Mouse (Mus musculus) kidney, postnatal 36 days (tissue): ENCODE data around the gene Polrmt.
"Not testable (repeated sequence)": the region's sequence is repeated elsewhere in the genome, so short reads cannot be mapped to it uniquely, and the experiment has no call there.

Experiments used
- DNase-seq, 2 experiments: peaks; one replicate each; pipeline ENCODE4 v3.0.0; 2021 to 2022; ENCODE audit warnings: mixed read lengths in 2 of 2

The Polrmt gene

DNA sequence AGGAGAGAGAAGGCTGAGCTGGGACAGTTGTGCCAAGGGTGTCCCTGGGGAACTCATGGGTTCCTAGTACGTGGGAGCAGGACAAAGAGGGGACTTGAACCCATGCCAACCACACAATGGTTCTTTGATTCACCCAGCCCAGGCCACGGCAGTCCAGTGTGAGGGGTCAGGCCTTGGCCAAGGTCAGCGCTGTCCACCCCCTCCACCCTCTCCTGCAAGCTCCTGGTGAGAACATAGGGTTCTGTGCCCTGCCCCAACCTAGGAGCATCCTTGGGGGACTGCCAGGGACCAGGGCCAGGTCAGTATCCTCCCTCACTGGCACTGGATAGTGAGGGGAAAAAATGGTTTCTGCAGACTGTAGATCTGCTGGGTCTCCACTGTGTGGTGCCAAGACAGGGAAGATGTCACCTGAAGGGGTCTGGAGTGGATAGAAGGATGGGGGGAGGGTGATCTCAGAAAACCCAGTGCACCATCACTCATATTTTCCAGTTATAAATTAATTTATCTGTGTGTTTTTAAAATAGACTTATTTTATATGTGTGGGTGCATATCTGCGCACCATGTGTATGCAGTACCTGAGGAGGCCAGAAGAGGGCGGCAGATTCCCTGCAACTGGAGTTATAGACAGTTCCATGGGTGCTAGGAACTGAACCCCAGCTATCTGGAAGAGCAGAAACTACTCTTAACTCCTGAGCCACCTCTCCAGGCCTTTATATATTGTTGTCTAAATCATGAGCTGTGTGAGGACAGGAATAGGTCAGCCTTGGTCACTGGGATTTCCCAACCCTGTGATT, 28.3 kb upstream of the Polrmt start:
- no peak for DNase-seq

DNA sequence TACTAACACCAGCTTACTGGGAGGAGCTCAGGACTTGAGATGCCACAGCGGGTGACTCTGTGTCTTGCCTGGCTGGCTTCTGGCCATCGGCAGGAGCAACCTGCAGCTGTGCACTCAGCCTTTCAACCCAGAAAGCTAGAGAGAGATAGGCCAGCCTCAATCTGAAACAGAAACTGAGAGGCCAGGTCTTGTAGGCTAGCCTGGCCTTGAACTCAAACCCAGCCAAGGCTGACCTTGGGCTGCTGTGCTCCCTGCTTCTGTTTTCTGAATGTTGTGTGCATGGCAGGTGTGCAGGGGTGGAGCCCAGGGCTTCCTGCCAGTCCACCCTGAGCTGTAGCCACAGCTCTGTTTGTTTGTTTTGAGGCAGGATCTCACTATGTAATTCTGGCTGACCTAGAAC, 26.8 kb upstream of the Polrmt start:
- DNase-seq = no peak

DNA sequence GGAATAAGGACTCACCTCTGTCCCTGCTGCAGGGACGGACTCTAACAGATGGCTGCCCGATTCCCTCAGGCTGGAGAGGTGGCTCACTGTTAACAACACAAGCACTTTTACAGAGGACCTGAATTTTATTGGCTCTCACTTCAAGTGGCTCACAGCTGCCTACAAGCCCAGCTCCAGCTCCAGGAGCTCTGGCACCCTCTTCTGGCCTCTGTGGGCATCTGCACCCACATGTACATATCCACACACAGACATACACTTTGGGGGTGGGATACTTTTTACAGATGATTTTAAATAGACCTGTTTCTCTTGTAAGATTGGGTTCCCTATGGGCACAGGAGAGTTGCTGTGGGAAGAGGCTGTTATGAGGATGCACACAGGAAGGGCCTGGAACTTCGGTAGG, 25.9 kb upstream of the Polrmt start:
- DNase-seq = no peak

DNA sequence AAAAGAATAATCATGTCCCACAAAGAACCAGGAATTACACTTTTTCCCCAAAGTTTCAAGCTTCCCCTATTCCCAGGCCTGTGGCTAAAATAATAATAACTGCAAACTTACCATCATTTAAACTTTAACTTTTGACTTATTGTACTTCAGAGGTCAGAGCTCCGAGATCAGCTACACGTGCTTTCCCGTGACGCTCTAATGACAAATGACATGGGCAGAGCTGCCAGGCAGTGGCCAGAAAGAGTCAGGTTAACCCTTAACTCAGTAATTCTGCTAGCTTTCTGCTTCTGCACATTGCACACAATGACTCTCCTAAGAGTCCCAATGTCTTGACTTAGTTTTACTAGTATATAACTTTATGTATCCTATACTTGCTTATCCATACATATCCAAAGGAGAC, 22.9 kb upstream of the Polrmt start:
- DNase-seq = peak; percentile 72 to 81

DNA sequence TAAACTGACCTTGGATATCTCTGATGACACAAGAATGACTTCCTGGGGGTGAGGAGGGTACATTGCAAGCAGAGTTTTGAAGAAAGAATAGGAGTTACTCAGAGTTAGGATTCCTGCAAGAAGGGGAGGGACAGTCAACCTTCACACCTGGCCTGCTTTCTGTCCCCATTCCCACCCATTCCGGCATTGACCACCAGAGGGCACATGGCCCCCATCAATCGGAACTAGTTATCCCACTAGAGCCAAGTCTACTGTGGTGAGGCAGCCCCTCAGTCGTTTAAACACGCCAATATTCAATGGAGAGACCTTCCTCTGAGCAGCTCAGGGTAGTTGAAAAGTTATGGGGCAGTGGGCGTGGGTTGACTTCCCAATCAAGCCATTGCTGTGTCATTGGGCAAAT, 22.0 kb upstream of the Polrmt start:
- DNase-seq = peak; percentile 82 to 89

DNA sequence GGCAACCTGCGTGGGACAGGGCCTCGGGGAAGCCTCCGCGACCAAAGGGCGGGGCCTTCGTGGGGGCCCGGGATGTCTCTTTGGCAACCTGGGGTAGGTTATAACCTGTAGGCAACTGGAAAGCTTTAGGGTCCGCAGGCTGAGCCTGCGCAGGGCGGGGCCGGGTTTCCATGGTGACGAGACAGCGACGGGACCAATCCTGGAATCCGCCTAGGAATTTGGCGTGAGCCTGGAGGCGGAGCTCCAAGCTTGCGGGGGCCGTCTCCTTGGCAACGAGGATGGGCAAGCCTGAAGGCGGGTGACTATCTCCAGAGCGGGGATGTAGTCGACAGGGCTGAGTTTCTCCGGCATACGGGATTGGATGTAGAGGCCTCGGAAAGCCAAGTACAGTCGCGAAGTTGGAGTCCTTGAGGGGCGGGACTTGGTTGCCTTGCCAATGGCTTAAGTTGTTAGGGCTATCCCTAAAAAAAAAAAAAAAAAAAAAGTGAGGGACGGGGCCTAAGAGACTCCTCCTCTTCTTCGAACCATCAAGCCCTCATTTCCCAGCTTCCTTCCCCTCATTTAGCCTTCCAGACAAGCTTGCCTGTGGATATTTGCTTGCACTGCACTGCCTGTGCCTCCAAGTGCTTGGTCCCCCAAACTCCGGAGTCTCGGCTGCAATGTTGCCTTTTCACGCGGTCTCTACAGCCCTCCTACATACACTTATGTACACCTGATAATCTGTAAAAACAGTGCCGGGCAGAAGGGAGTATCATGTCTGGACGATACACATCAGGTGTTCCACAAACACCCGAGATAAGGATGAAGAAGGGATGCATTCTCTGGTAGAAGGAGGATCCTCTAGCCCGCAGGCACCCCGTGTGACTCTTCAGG, 21.2 kb upstream of the Polrmt start:
- DNase-seq = peak; percentile 93 to 95

DNA sequence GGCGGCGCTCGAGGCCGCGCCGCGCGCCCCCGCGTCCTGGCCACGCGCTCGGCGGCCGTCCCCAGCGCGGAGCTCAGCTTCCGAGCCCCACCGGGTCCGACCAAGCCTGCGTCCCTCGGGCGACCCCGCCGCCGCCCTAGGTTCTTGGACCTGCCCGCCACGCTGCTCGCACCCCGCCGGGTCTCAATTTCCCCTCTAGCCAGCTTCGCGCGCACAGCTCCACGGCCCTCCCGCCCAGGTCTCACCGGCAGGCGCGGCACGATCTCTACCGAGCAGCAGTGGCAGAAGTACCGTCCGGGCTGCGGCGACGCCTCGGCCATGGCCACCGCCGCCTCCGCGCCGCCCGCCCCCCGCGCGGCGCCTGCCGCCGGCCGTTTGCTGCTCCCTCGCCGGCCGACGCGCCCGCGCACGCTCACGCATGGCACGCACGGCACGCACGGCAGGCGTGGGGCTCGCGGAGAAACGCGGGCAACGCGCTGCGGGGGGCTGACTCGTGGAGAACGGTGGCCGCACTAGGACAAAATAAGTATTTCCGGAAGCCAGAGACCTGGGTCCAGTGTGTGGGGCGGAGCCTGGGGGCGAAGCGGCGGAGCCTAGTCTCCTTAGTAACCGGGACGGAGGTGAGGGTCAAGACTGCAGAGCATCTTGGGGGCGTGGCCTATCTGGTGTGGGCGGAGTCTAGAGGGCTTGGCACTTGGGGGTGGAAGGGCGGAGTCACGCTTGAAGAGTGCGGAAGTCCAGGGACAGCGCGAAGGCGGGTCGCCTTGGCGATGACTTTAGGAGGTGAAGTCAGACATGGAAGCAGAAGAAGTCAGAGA, 20.3 kb upstream of the Polrmt start, which contains the start of gene Rnf126:
Rnf126 (minus strand) TSS at position 445 of the 818 bp plus-strand sequence.
- DNase-seq = peak; percentile 99 to 100

DNA sequence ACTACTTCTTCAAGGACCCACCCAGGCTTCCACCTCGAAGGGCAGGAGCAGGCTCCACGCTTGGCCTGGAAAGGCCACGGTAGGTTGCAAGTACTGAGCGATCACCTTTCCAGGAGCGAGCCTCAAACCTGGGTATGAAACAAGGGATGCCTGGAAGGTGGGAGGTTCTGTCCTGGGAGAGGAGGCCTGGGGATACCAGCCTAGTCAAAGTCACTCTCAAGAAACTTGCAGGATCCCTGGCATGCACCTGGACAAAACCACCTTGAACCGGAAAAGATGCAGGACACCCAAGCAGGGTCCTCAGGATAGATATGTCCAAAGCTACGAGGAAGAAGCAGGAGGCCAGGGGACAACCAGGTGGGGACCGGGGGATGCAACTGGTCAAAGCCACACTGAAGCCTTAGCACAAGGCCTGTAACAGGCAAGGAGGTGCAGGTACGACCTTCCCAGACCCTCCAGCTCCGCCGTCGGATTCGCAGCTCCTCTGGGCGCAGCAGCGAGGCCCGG, 19.7 kb upstream of the Polrmt start:
- DNase-seq = peak in 1 of 2 experiments; percentile 23

DNA sequence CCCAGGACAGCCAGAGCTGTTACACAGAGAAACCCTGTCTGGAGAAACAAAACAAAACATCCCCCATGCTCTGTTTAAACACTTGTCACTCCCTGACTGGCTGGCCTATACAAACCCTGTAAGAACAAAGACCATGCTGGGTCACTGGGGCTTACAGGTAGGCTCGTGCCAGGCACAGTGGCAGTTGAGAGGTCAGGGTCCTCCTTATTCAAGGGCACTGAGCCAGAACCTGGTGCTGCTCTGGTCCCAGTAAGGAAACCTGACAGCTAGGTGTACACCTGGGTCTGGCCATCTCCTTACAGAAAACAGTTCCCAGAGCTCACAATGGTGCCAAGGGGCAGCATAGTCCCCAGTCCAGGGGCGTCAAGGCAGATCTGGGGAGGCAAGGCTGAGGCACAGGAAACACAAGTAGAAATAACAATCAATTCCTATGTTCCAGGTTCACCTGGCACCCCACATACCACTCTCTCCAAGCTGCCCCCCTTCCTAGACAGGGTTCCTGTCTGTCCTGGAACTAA, 18.9 kb upstream of the Polrmt start:
- DNase-seq = peak in 1 of 2 experiments; percentile 55

DNA sequence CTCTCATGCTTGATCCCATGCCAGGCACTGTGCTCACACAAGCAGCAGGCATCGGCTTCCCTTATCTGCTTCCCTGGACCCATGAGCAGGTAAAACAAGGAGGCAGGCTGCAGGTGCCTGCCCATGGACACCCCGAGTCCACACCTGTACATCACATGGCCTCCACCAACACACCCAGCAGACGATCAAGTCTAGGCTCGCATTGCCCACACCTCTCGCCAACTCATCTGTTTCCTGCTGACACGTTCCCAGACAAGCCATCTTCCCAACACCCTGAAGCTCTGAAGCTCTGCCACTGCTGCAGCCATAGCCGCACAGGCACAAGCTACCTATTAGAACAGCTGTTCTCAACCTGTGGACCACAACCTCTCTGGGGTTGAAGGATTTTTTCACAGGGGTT, 17.9 kb upstream of the Polrmt start:
- no peak for DNase-seq

DNA sequence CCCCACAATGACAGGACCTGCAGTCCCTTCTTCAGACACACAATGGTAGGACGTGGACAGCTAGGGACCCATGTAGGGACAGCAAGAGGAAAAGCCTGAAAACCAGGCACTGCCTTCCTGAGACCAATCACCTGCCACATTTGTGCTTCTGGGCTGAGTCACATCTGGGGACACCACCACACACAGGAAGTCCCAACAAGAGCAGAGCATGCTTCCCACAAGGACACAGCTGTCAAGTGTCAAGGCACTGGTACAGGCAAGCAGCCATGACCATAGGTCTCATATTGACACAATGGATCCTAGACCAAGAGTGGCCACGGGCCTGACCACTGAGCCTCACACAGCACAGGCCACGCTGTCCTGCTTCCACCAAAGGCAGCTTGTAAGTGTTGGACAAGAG, 16.5 kb upstream of the Polrmt start:
- DNase-seq = no peak

DNA sequence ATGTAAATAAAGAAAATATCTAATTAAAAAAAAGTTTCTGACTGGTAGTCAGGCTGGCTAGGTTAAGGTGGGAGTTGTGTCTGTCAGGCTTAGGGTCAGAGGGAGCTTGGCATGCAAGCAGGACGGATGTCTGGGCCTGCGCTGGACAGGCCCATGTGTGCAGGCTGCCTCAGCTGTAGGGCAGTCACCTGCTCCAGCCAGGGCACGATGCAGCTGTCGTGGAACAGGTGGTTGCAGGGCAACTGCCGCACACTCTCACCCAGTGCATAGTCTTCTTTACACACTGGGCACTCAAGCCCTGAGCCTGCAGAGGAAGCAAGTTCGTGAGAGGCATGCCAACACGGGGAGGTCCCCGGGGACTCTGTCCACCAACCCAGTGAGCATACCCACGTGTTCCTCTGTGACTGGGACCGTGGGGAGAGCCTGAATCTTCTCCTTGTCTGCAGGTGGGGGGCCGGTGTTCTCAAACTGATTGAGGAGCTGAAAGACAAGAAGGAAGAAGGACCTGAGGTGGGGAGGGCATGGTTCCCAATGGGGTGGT, 14.3 kb upstream of the Polrmt start:
- DNase-seq = no peak

DNA sequence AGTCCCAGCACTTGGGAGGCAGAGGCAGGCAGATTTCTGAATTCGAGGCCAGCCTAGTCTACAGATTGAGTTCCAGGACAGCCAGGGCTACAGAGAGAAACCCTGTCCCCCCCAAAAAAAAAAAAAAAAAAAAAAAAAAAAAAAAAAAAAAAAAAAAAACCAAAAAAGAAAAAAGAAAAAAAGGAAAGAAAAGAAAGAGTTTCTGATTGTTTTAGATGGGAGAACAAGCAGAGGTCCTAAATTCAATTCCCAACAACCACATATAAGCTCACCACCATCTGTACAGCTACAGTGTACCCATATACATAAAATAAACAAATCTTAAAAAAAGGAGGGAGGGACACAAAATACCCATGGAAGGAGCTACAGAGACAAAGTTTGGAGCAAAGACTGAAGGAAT, 13.3 kb upstream of the Polrmt start:
- DNase-seq = not testable (repeated sequence)

DNA sequence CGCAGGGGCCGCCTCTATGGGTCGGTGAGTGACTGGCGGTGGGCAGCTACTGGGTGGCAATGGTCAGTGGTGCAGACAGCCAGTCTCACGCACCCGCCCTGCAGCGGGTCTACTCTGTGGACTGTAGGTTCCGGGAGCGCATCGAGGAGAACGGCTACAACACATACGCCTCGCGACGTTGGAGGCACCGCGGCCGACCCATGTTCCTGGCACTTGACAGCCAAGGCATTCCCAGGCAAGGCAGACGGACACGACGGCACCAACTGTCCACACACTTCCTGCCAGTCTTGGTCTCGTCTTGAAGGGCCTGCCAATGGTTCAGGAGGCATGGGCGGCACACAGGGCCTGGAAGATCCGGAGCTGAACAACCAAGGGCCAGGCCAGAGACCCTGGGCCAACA, 10.3 kb upstream of the Polrmt start:
- no peak for DNase-seq

DNA sequence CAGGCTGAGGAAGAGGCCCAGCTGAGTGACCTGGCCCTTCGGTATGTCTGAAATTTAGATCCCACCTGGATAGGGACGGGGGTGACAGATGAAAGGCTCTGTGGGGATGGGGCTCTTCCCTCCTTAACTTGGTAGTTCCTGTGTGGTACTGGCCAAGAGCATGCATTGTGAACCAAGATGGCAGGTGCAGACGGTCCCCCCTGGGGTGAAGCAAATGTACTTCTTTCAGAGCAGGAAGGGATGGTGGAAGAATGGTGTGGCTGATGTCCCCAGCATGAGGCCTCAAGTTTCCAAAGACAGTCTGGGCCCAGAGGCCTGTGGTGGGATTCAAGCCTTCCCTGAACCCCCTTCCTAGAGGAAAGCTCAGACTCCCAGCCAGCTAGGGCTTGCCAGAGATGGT, 9.5 kb upstream of the Polrmt start:
- no peak for DNase-seq

DNA sequence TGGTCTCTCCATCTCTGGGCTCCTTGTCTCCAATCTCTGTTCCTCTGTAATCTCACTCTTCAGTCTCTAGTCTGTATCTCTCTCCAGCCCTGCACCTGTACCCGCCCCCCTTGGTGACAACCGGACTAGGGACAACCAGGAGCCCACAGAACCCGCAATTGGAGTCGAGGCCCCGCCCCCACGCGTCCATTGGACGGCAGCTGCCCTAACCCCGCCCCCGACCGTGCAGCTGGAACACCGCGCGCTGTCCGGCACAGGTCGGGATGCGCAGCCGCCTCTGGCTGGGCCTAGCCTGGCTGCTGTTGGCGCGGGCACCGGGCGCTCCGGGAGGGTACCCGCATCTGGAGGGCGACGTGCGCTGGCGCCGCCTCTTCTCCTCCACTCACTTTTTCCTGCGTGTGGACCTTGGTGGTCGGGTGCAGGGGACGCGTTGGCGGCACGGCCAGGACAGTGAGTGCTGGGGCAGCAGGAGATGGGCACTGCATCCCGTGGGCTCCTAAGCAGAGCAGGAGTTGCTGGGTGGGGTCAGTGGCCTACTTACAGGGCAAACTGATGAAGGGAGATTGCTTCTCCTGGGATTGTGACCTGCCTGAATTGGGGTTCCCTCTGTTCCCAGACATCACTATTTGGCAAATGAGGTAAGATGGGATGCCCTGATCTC, 8.6 kb upstream of the Polrmt start, which contains the start of gene Fgf22:
Fgf22 (plus strand) TSS at position 221 of the 661 bp plus-strand sequence.
- peak; percentile 87 to 96 for DNase-seq

DNA sequence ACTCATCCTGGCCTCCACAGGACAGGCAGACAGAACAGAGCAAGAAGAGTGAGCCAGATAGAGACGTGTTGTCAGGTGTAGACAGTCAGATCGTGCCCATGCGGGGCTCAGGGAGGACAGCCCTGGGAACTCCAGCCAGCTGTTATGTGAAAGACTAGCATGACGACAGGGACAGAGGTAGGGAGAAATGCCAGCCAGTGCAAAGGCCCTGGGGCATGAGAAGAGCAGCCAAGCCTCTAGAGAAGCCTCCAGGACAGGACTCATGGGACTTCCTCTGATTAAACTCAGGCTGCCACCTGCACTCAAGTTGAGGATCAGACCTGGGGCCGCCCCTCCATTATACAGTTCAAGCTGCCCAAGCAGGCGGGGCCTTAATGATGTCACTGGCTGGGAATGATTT, 2.1 kb upstream of the Polrmt start:
- no peak for DNase-seq

DNA sequence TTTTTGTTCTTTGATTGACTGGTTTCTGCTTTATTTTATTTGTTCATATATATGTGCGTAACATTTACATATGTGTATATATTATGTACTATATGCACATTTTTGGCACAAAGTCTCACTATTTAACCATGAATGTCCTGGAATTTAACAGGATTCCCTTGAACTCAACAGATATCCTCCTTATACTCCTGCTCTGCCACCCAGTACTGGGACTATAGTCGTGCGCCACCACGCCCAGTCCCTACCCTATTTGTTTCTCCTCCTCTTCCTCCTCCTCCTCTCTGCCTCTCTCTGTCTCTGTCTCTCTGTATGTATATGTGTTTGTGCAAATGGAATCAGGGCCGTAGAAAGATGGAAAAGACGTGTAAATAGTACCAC, 382 bp upstream of the Polrmt start:
- DNase-seq = no peak

DNA sequence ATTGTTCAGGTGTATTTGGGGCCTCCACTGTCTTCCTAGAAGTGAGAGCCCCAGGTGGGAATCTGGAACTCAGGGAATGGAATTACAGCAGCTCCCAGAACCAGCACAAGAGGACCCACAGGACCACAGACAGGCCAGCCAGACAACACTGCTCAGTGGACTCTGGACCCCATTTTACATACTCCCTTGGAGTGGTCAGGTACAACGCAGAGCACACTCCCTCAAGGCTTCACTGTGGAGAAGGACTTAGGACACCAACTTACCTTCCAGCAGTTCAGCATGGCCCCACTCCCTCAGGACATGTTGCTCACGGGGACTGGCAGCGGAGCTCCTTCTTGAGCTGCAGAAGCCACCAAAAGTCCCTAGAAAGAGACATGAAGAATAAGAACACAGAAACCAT, 970 bp downstream of the Polrmt start:
- peak; percentile 38 to 53 for DNase-seq

DNA sequence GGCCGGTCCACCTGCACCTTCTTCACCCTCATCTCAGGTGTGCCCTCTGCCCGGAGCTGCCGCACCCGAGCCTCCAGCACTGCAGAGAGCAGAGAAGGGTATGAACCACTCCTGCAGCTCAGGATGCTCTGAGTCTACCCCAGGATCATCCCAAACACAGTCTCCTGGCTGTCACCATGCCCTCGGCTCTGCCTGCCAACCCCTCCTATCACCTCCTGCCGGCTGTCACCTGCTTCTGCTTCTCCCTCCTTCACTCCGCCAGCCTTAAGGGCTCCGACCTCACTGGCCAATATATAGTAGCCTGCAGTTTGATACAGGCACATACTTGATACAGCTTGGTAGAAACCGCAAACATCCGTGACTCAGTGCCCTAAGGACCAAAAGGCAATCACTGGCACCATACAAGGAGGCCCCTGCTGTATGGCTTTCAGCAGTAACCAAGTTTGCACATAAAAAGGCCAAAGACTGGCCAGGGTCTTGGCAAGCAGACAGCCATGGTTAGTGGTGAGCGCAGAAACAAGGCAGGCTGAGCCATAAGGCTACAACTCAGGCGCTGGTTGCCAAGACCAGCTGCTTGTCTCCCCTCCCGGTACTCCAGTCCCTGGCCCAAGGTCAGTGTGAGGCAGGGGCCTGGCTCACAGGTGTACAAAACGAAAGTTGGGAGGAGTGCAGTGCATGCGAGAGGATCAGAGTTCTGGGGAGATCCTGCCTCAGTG, 2.6 kb downstream of the Polrmt start:
- DNase-seq = no peak

DNA sequence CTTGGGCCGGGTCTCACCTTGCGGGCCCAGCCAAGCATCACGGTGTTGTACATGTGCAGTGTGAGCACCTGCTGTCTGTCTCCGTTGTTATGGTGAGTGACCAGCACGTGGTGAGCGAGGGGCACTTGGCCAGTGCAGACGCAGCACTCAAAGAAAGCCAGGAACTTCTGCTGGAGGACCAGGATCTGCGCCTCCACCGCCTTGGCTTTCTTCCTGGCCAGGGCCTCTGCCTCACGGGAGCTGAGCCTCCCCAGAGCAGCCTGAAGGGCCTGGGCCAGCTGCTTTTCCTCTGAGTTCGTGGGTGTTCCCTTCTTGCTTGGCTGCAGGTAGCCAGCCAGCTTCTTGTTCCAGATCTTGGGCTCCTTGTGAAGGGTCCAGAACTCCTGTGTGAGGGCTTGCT, 3.2 kb downstream of the Polrmt start:
- DNase-seq = no peak
